Mouse (Mus musculus): ENCODE results near the gene Mettl7a1. TPM values are rescaled to one million over a fixed set of nuclear protein-coding genes. Genes with fewer than 3 reads are reported as not detected.
"Not testable (repeated sequence)": the region's sequence is repeated elsewhere in the genome, so short reads cannot be mapped to it uniquely, and the experiment has no call there.

Gene Mettl7a1
- polyA plus RNA-seq, 1 experiment from 2014 or later: 3.8 TPM

DNA sequence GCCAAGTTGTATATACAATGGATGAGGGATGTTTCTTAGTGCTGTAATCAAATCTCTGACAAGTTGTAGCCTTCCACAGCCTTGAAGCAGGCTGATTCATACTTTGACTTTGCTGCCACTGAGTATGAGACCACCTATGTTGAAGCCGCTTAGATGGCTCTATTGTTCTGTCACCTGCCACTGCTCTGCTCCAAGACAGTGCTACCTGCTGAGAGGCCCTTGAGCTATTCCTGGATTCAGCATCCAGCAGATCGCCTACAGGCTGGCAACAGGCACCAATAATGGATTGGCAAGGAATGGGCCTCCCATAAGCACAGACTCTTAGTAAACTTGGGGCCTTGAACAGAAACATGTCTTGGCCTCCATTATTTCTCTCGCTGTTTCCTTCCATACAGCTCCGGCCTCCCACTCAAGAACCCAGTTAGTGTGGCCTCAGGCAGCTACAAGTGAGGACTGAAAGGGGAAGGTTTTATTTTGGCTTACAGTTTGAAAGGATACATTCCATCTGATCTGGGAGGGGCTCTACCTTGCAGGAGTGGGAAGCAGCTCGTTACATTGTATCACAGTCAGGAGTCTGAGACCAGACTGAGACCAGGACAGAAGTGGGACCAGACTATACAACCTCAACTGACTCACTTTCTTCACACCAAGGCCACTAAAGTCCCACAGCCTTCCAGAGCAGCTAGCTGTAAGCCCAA is 10.7 kb downstream of the Mettl7a1 start:
- Histone ChIP-seq H3K9ac (ENCODE audit: low read length) (no peak overlapping the region), H3K4me3 (ENCODE audit: low read depth, low read length) (no peak overlapping the region), H3K27ac (ENCODE audit: low read depth, low read length) (no peak overlapping the region), H3K36me3 (ENCODE audit: control insufficient read depth, insufficient read depth, low read length) (no peaks in the 10 kb centered on the region), H3K27me3 (replicated peaks; ENCODE audit: control insufficient read depth, insufficient read depth, low read length) (no peaks in the 10 kb centered on the region), H3K9me3 (replicated peaks; ENCODE audit: control insufficient read depth, low read length) (no peaks in the 10 kb centered on the region), H3K4me2 (ENCODE audit: low read length) (no peak overlapping the region), H3K4me1 (ENCODE audit: control insufficient read depth, insufficient read depth, low read length) (no peaks in the 10 kb centered on the region)
- ATAC-seq: no peak
- 83% methylated on average over 5 of the region's 5 CpGs for WGBS
- DNase-seq (ENCODE audit: low spot score): no peak

DNA sequence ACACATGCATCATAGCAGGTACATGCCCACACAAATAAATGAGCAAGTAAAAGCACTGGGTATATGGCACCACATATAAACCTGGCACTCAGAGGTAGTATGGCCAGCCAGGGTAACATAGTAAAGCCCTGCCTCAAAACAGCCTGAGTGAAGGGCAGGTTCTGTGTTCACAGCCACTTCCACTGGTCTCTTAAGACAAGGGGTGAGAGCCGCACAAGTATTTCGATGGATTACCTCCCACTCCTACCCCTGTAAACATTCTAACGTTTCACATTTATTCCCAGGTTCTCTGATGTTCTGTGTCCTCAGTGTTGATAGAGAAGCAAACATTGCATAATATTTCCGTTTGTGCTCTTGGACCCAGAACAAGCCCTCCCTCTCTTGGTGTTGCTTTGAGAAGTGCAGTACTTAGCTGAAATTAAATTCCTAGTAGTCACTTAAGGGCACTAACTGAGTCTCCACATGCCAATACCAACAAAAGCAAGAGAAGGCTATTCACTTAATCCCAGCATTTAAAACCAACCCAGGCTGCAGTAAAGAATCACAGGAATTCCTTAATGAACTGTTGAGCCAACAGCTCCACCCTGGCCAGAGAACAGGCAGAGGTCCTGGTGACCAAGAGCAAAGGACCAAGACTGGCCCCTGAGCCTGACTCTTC is 14.2 kb downstream of the Mettl7a1 start:
- H3K4me2 ChIP-seq (ENCODE audit: low read length); H3K27me3 ChIP-seq (replicated peaks; ENCODE audit: control insufficient read depth, insufficient read depth, low read length); H3K27ac ChIP-seq (ENCODE audit: low read depth, low read length); H3K36me3 ChIP-seq (ENCODE audit: control insufficient read depth, insufficient read depth, low read length); H3K4me3 ChIP-seq (ENCODE audit: low read depth, low read length); H3K4me1 ChIP-seq (ENCODE audit: control insufficient read depth, insufficient read depth, low read length); H3K9ac ChIP-seq (ENCODE audit: low read length); DNase-seq (ENCODE audit: low spot score); ATAC-seq; H3K9me3 ChIP-seq (replicated peaks; ENCODE audit: control insufficient read depth, low read length): not testable (repeated sequence)
- 50% methylated on average over 4 of the region's 4 CpGs for WGBS

DNA sequence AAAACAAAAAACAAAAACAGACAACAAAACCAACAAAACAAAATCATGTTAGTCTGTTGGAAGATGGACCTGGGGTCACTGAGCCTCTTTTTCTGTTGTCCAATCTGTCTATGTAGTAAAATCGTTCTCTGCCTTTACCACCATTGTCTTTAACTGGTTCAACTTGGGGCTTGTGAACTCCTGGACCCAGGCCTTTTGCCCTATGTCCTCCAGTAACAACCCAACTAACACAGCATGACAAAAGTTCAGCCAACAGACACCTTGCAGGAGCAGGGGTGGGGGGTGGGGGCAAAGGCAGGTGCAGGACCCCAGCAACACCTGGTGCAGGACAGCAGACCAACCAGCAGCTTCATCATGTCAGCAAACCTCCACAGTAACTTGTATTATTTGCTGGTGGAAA is 15.9 kb downstream of the Mettl7a1 start:
- ATAC-seq: no peak

DNA sequence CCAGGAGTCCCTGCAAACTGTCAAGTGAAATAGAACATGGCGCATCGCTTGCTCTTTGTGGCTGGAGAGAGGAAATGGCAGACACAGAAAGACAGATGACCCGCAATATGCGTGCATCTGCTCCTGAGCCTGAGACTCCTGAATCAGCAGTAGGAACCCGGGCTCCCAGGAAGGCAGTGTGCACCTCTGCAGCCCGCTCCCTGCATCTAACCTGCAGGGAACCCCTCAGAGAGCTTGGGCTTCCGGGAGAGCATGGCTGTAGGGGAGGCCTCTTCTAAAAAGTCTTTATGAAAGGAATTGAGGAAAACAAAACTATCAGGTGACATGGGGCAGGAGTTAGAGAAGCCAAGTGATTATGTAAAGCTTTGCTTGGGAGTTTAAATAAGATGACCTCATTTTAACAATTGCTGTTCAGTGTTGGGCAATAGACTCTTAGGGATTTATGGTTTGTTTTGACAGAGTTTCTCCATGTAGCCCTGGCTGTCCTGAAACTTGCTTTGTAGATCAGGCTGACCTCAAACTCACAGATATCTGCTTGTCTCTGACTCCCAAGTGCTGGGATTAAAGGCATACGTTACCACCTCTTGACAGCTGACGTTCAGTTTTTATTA is 16.5 kb downstream of the Mettl7a1 start:
- 80% methylated on average over 9 of the region's 9 CpGs for WGBS
- Histone ChIP-seq H3K36me3 (ENCODE audit: control insufficient read depth, insufficient read depth, low read length) (no peaks in the 10 kb centered on the region), H3K27me3 (replicated peaks; ENCODE audit: control insufficient read depth, insufficient read depth, low read length) (no peaks in the 10 kb centered on the region), H3K9me3 (replicated peaks; ENCODE audit: control insufficient read depth, low read length) (no peaks in the 10 kb centered on the region), H3K4me2 (ENCODE audit: low read length) (no peak overlapping the region), H3K27ac (ENCODE audit: low read depth, low read length) (no peak overlapping the region), H3K9ac (ENCODE audit: low read length) (no peak overlapping the region), H3K4me1 (ENCODE audit: control insufficient read depth, insufficient read depth, low read length) (no peaks in the 10 kb centered on the region), H3K4me3 (ENCODE audit: low read depth, low read length) (no peak overlapping the region)
- DNase-seq (ENCODE audit: low spot score) (no peak), ATAC-seq (no peak)

More for the DNA sequence above, 15.9 kb downstream of the Mettl7a1 start:
- 86% methylated on average over 1 of the region's 1 CpGs for WGBS
- H3K9me3 ChIP-seq (replicated peaks; ENCODE audit: control insufficient read depth, low read length): no peaks in the 10 kb centered on the region
- no peak overlapping the region for H3K4me2 ChIP-seq (ENCODE audit: low read length)
- H3K36me3 ChIP-seq (ENCODE audit: control insufficient read depth, insufficient read depth, low read length): no peaks in the 10 kb centered on the region
- H3K9ac ChIP-seq (ENCODE audit: low read length): no peak overlapping the region
- no peak overlapping the region for H3K27ac ChIP-seq (ENCODE audit: low read depth, low read length)
- H3K4me1 ChIP-seq (ENCODE audit: control insufficient read depth, insufficient read depth, low read length): no peaks in the 10 kb centered on the region
- no peaks in the 10 kb centered on the region for H3K27me3 ChIP-seq (replicated peaks; ENCODE audit: control insufficient read depth, insufficient read depth, low read length)
- no peak for DNase-seq (ENCODE audit: low spot score)
- H3K4me3 ChIP-seq (ENCODE audit: low read depth, low read length): no peak overlapping the region

DNA sequence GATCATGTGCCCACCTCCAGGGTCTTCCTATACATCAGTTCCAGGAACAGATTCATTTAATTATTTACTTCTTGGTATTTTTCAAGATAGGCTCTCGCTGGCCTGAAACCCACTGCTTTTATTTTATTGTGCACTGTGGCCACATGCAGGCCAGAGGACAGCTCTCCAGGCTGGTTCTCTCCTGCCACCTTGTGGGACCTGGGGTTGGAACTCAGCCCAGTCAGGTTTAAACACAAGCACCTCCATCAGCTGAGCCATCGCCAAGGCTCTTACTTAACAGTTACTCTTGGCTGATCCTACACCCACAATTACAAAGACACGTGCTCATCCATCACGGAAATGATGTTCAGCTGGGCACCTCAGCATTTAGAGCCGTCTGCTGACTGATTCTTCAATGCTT is 17.2 kb downstream of the Mettl7a1 start:
- Histone ChIP-seq H3K9ac (ENCODE audit: low read length) (no peak overlapping the region), H3K4me1 (ENCODE audit: control insufficient read depth, insufficient read depth, low read length) (no peaks in the 10 kb centered on the region), H3K9me3 (replicated peaks; ENCODE audit: control insufficient read depth, low read length) (no peaks in the 10 kb centered on the region), H3K4me3 (ENCODE audit: low read depth, low read length) (no peak overlapping the region), H3K36me3 (ENCODE audit: control insufficient read depth, insufficient read depth, low read length) (no peaks in the 10 kb centered on the region), H3K27ac (ENCODE audit: low read depth, low read length) (no peak overlapping the region), H3K4me2 (ENCODE audit: low read length) (no peak overlapping the region), H3K27me3 (replicated peaks; ENCODE audit: control insufficient read depth, insufficient read depth, low read length) (no peaks in the 10 kb centered on the region)
- ATAC-seq (no peak), DNase-seq (ENCODE audit: low spot score) (no peak)
- 56% methylated on average over 5 of the region's 5 CpGs for WGBS

DNA sequence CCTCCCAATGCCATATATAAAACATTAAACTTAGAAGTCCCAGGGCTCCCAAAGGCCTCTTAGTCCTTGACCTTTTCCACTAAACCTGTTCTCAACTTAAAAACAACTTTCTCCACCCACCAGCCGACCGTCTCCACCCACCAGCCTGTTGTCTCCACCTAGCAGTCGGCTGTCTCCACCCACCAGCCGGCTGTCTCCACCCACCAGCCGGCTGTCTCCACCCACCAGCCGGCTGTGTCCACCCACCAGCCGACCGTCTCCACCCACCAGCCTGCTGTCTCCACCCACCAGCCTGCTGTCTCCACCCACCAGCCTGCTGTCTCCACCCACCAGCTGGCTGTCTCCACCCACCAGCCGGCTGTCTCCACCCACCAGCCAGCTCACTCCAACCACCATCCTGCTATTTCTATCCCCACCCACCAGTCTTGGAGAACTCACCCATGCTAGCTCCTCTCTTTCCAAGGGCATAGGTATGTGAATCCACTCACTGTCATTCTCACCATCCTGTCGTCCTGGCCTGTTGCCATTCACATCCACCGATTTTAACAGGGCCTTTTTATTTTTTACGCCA is 20.2 kb downstream of the Mettl7a1 start:
- Histone ChIP-seq H3K9ac (ENCODE audit: low read length) (no peak overlapping the region), H3K4me3 (ENCODE audit: low read depth, low read length) (no peak overlapping the region), H3K4me2 (ENCODE audit: low read length) (no peak overlapping the region), H3K9me3 (replicated peaks; ENCODE audit: control insufficient read depth, low read length) (no peaks in the 10 kb centered on the region), H3K27me3 (replicated peaks; ENCODE audit: control insufficient read depth, insufficient read depth, low read length) (no peaks in the 10 kb centered on the region), H3K4me1 (ENCODE audit: control insufficient read depth, insufficient read depth, low read length) (no peaks in the 10 kb centered on the region), H3K36me3 (ENCODE audit: control insufficient read depth, insufficient read depth, low read length) (no peaks in the 10 kb centered on the region), H3K27ac (ENCODE audit: low read depth, low read length) (no peak overlapping the region)
- DNase-seq (ENCODE audit: low spot score): no peak
- ATAC-seq: no peak
- 76% methylated on average over 12 of the region's 12 CpGs for WGBS

DNA sequence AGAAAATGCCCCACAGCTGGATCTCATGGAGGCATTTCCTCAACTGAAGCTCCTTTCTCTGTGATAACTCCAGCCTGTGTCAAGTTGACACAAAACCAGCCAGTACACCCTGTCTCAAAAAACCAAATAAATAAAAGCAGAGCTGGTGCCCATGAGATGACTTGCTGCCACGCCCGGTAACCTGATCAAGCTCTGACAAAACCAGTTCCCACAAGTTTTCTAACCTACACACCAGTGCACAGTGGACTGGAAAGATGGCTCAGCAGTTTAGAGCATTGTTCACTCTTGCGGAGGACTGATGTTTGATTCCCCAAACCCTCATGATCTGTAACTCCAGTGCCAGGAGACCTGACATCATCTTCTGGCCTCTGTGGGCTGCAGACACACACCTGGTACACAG is 21.3 kb downstream of the Mettl7a1 start:
- DNase-seq (ENCODE audit: low spot score): no peak

DNA sequence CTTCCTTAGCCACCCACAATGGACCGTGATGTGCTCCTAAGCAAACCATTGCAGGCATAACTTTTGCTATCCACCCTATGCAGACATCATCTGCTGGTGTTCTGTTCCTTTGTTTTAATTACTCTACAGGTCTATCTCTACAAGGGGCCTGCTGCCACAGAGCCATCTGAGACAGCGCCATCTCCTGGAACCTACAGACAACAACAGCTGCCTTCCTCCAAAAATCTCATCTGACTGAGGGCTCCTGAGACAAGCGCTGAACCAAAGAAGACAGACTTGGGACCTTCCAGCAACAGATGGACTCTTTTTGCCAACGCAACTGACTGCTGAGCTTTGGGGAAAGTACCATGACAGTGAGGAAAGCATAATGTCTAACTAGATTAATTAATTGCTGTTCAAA is 24.1 kb downstream of the Mettl7a1 start:
- not testable (repeated sequence) for H3K4me2 ChIP-seq (ENCODE audit: low read length); H3K36me3 ChIP-seq (ENCODE audit: control insufficient read depth, insufficient read depth, low read length); H3K9ac ChIP-seq (ENCODE audit: low read length); H3K27me3 ChIP-seq (replicated peaks; ENCODE audit: control insufficient read depth, insufficient read depth, low read length); H3K9me3 ChIP-seq (replicated peaks; ENCODE audit: control insufficient read depth, low read length); H3K4me1 ChIP-seq (ENCODE audit: control insufficient read depth, insufficient read depth, low read length); DNase-seq (ENCODE audit: low spot score); H3K4me3 ChIP-seq (ENCODE audit: low read depth, low read length); ATAC-seq; H3K27ac ChIP-seq (ENCODE audit: low read depth, low read length)
- 74% methylated on average over 3 of the region's 4 CpGs for WGBS

More for the DNA sequence above, 21.3 kb downstream of the Mettl7a1 start:
- ATAC-seq: no peak
- Histone ChIP-seq H3K27ac (ENCODE audit: low read depth, low read length) (no peak overlapping the region), H3K4me2 (ENCODE audit: low read length) (no peak overlapping the region), H3K27me3 (replicated peaks; ENCODE audit: control insufficient read depth, insufficient read depth, low read length) (no peaks in the 10 kb centered on the region), H3K36me3 (ENCODE audit: control insufficient read depth, insufficient read depth, low read length) (no peaks in the 10 kb centered on the region), H3K4me1 (ENCODE audit: control insufficient read depth, insufficient read depth, low read length) (no peaks in the 10 kb centered on the region), H3K9ac (ENCODE audit: low read length) (no peak overlapping the region), H3K4me3 (ENCODE audit: low read depth, low read length) (no peak overlapping the region), H3K9me3 (replicated peaks; ENCODE audit: control insufficient read depth, low read length) (no peaks in the 10 kb centered on the region)
- 91% methylated on average over 3 of the region's 3 CpGs for WGBS

DNA sequence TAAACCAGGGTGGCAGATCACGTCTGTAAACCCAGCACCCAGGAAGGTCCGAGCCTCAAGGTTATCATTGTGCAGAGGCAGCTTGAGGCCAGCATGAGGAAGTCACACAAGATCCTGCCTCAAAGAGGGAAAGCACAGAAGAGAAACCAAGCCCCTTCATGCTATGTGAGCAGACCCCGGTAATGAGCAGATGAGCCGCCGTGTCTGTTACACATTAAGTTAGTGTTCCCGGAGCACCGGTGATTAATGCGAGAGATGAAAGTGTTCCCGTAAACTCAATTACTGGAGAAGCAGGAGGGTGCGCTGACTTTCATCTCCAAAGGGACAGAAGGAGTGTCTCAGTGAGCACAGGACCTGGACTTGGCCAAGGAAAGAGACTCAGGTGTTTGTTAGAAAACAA is 25.4 kb downstream of the Mettl7a1 start:
- not testable (repeated sequence) for ATAC-seq; H3K4me2 ChIP-seq (ENCODE audit: low read length); H3K9ac ChIP-seq (ENCODE audit: low read length); H3K27me3 ChIP-seq (replicated peaks; ENCODE audit: control insufficient read depth, insufficient read depth, low read length); H3K27ac ChIP-seq (ENCODE audit: low read depth, low read length); H3K4me1 ChIP-seq (ENCODE audit: control insufficient read depth, insufficient read depth, low read length); H3K9me3 ChIP-seq (replicated peaks; ENCODE audit: control insufficient read depth, low read length); DNase-seq (ENCODE audit: low spot score); H3K4me3 ChIP-seq (ENCODE audit: low read depth, low read length); H3K36me3 ChIP-seq (ENCODE audit: control insufficient read depth, insufficient read depth, low read length)
- 62% methylated on average over 9 of the region's 10 CpGs for WGBS

Data from forebrain, embryonic 14.5 days (tissue).